Mouse (Mus musculus): ENCODE results near the gene Ercc5. TPM values are rescaled to one million over a fixed set of nuclear protein-coding genes. Genes with fewer than 3 reads are reported as not detected.

Gene Ercc5
- total RNA-seq (2012; rRNA removed): 20.6 and 23.3 TPM in 2 replicates

DNA sequence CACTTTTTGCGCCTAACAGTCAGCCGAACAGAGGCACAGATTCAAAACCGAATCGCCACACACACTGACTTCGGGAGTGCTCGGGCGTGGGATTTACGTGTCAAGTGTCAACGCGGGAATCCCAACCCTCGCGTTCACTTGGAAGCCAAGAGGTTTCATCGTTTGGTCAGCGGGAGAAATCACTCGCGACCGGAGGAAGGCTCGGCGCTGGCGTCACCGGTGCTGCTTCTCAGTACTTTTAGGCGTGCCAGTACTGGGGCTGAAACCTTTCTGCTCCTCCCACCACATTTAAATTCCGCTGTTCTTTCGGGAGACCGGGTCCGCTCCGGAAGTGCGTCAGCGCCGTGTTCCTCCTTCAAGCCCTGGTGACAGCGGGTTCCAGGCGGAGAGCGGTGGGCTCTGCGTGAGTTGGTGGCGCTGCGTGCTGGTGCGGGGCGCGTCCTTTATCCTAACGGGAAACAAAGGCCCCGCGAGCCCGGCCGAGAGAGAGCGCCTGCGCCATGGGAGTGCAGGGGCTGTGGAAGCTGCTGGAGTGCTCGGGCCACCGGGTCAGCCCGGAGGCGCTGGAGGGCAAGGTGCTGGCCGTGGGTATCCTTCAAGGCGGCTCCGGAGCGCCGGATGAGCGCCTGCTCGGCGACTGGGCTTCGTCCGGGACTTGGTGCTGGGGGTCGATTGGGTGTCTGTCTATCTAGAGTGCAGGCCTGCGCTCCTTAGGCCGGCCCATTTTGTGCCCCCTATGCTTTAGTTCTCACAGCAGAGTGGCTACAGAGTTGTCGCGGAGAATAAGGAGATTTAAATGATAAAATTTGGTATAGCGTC, at the start of gene Ercc5:
Gene Ercc5 (plus strand): TSS at position 182 of the 819 bp plus-strand sequence.
- no peaks in the 10 kb centered on the region for H3K36me3 ChIP-seq (ENCODE audit: control insufficient read depth, insufficient read depth, low read length, poor library complexity, severe bottlenecking)
- in situ Hi-C loops (cut with MboI; ENCODE audit: low sequenced_read_pairs in 2 of 2, unreplicated experiment in 2 of 2): no loop called here
- peak within 1 kb of the TSS; percentile 72 to 90 for H3K4me3 ChIP-seq (ENCODE audit: insufficient read depth in 1 of 2, low read depth in 1 of 2, low read length in 2 of 2, poor library complexity in 1 of 2, severe bottlenecking in 1 of 2)
- H3K9me3 ChIP-seq (ENCODE audit: control insufficient read depth, insufficient read depth, low read depth, low read length): no peaks in the 10 kb centered on the region
- H3K27ac ChIP-seq (ENCODE audit: insufficient read depth, low read depth, low read length, poor library complexity, severe bottlenecking): no peak within 1 kb of the TSS
- peak; percentile 87 for DNase-seq (ENCODE audit: low read depth, low spot score)
- no peak for TF ChIP-seq MAFK (IDR thresholded peaks at IDR 0.05; ENCODE audit: insufficient read depth, low read depth, low read length)
- peak; percentile 92 for TF ChIP-seq CHD2 (IDR thresholded peaks at IDR 0.05; ENCODE audit: low read depth, low read length)
- no peak for TF ChIP-seq ZNF384 (IDR thresholded peaks at IDR 0.05; ENCODE audit: low read depth, low read length)
- TF ChIP-seq HCFC1 (IDR thresholded peaks at IDR 0.05; ENCODE audit: borderline replicate concordance, insufficient read depth, low read length): peak; percentile 31; the same call in 1 of the 2 replicates
- no peaks in the 10 kb centered on the region for H3K4me1 ChIP-seq (ENCODE audit: control insufficient read depth in 2 of 2, insufficient read depth in 2 of 2, low read length in 2 of 2, poor library complexity in 1 of 2)
- H3K9ac ChIP-seq (ENCODE audit: insufficient read depth, low read depth, low read length, poor library complexity, severe bottlenecking): peak within 1 kb of the TSS; percentile 72

- Histone ChIP-seq H3K36me3 (ENCODE audit: control insufficient read depth, insufficient read depth, low read length, poor library complexity, severe bottlenecking) (peaks cover 3% of the 10 kb centered on the region), H3K9me3 (ENCODE audit: control insufficient read depth, insufficient read depth, low read depth, low read length) (no peaks in the 10 kb centered on the region), H3K4me1 (ENCODE audit: control insufficient read depth in 2 of 2, insufficient read depth in 2 of 2, low read length in 2 of 2, poor library complexity in 1 of 2) (no peaks in the 10 kb centered on the region; a peak in 2 of 4 replicates), H3K9ac (ENCODE audit: insufficient read depth, low read depth, low read length, poor library complexity, severe bottlenecking) (peak overlapping the region; percentile 89), H3K4me3 (ENCODE audit: insufficient read depth in 1 of 2, low read depth in 1 of 2, low read length in 2 of 2, poor library complexity in 1 of 2, severe bottlenecking in 1 of 2) (peak overlapping the region; percentile 83 to 88), H3K27ac (ENCODE audit: insufficient read depth, low read depth, low read length, poor library complexity, severe bottlenecking) (peak overlapping the region; percentile 27; the same call in 1 of the 2 replicates)
- in situ Hi-C loops (cut with MboI; ENCODE audit: low sequenced_read_pairs in 2 of 2, unreplicated experiment in 2 of 2): no loop called here
- no peak for DNase-seq (ENCODE audit: low read depth, low spot score)
- TF ChIP-seq HCFC1 (IDR thresholded peaks at IDR 0.05; ENCODE audit: borderline replicate concordance, insufficient read depth, low read length): no peak
- TF ChIP-seq ZNF384 (IDR thresholded peaks at IDR 0.05; ENCODE audit: low read depth, low read length): peak; percentile 83
These were observed 45.9 kb upstream of the Ercc5 start for GRCm38 (mm10) chr1:44101448-44102225.

- peak; percentile 90 for DNase-seq (ENCODE audit: low read depth, low spot score)
- Histone ChIP-seq H3K9me3 (ENCODE audit: control insufficient read depth, insufficient read depth, low read depth, low read length) (no peaks in the 10 kb centered on the region), H3K36me3 (ENCODE audit: control insufficient read depth, insufficient read depth, low read length, poor library complexity, severe bottlenecking) (peaks cover 3% of the 10 kb centered on the region), H3K4me1 (ENCODE audit: control insufficient read depth in 2 of 2, insufficient read depth in 2 of 2, low read length in 2 of 2, poor library complexity in 1 of 2) (no peaks in the 10 kb centered on the region; a peak in 2 of 4 replicates), H3K9ac (ENCODE audit: insufficient read depth, low read depth, low read length, poor library complexity, severe bottlenecking) (peak within 1 kb of the TSS; percentile 89), H3K4me3 (ENCODE audit: insufficient read depth in 1 of 2, low read depth in 1 of 2, low read length in 2 of 2, poor library complexity in 1 of 2, severe bottlenecking in 1 of 2) (peak within 1 kb of the TSS; percentile 83 to 88), H3K27ac (ENCODE audit: insufficient read depth, low read depth, low read length, poor library complexity, severe bottlenecking) (peak within 1 kb of the TSS; percentile 27; the same call in 1 of the 2 replicates)
- no peak for TF ChIP-seq ZC3H11A (IDR thresholded peaks at IDR 0.05; ENCODE audit: borderline replicate concordance, low read depth, low read length)
- no peak for TF ChIP-seq MAFK (IDR thresholded peaks at IDR 0.05; ENCODE audit: insufficient read depth, low read depth, low read length)
- no peak for TF ChIP-seq CHD2 (IDR thresholded peaks at IDR 0.05; ENCODE audit: low read depth, low read length)
- TF ChIP-seq HCFC1 (IDR thresholded peaks at IDR 0.05; ENCODE audit: borderline replicate concordance, insufficient read depth, low read length): peak; percentile 92
- in situ Hi-C loops (cut with MboI; ENCODE audit: low sequenced_read_pairs in 2 of 2, unreplicated experiment in 2 of 2): no loop called here
These were observed 45.3 kb upstream of the Ercc5 start, which contains the start of gene Tex30 for GRCm38 (mm10) chr1:44102259-44102717. Tex30 (minus strand) TSS chr1:44102441.

DNA sequence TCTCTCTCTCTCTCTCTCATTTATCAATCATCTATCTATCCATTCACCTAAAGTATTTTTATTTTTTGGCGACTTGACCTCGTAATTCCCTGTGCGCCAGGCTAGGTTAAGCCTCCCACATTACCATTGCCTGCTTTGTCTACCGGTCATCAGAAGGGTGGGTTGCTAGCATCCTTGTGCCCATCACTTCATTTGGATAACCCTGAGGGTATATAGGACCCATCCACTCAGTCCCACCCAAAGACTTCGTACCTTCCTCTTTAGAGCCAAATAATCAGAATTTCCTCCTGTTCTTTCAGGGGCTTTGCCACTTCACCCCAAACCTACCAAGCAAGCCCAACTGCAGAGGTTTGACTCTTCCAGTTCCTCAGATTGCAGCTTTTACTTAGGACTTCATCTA, 44.6 kb upstream of the Ercc5 start:
- peak overlapping the region; percentile 2; the same call in 1 of the 2 replicates for H3K9ac ChIP-seq (ENCODE audit: insufficient read depth, low read depth, low read length, poor library complexity, severe bottlenecking)
- no peak for TF ChIP-seq ZNF384 (IDR thresholded peaks at IDR 0.05; ENCODE audit: low read depth, low read length)
- no peak for TF ChIP-seq HCFC1 (IDR thresholded peaks at IDR 0.05; ENCODE audit: borderline replicate concordance, insufficient read depth, low read length)
- H3K36me3 ChIP-seq (ENCODE audit: control insufficient read depth, insufficient read depth, low read length, poor library complexity, severe bottlenecking): peaks cover 1% of the 10 kb centered on the region
- H3K4me3 ChIP-seq (ENCODE audit: insufficient read depth in 1 of 2, low read depth in 1 of 2, low read length in 2 of 2, poor library complexity in 1 of 2, severe bottlenecking in 1 of 2): peak overlapping the region; percentile 3 to 83; a peak in 3 of 4 replicates
- in situ Hi-C loops (cut with MboI; ENCODE audit: low sequenced_read_pairs in 2 of 2, unreplicated experiment in 2 of 2): no loop called here
- no peaks in the 10 kb centered on the region; a peak in 2 of 4 replicates for H3K4me1 ChIP-seq (ENCODE audit: control insufficient read depth in 2 of 2, insufficient read depth in 2 of 2, low read length in 2 of 2, poor library complexity in 1 of 2)
- DNase-seq (ENCODE audit: low read depth, low spot score): no peak
- no peak overlapping the region for H3K27ac ChIP-seq (ENCODE audit: insufficient read depth, low read depth, low read length, poor library complexity, severe bottlenecking)
- no peaks in the 10 kb centered on the region for H3K9me3 ChIP-seq (ENCODE audit: control insufficient read depth, insufficient read depth, low read depth, low read length)
